Mouse (Mus musculus) heart, adult 18-20 months (tissue): ENCODE results near the gene Gm9732. TPM values are rescaled to one million over a fixed set of nuclear protein-coding genes. Genes with fewer than 3 reads are reported as not detected.
"Not testable (repeated sequence)": the region's sequence is repeated elsewhere in the genome, so short reads cannot be mapped to it uniquely, and the experiment has no call there.

ENCODE experiments used
- DNase-seq, 2 experiments: peaks; one replicate each; pipeline ENCODE4 v3.0.0; 2021 to 2022; ENCODE audit warnings: mixed read lengths in 1 of 2
- long read RNA-seq, 2 experiments: library from polyadenylated mRNA; stranded (forward); transcript quantifications; one replicate each; pipeline ENCODE4 v2.0.0; 2021
- total RNA-seq, 2 experiments: library from RNA; stranded (reverse); gene quantifications; 2 replicates each; pipeline ENCODE4 v1.2.3; 2021

Gm9732 gene
- not detected for total RNA-seq
- long read RNA-seq, experiment 1: 0 reads
- long read RNA-seq, experiment 2, partial matches to known transcripts: 0 of 1 reads
- long read RNA-seq, experiment 2, other reads (novel, unspliced or antisense): 1 of 1 reads

DNA sequence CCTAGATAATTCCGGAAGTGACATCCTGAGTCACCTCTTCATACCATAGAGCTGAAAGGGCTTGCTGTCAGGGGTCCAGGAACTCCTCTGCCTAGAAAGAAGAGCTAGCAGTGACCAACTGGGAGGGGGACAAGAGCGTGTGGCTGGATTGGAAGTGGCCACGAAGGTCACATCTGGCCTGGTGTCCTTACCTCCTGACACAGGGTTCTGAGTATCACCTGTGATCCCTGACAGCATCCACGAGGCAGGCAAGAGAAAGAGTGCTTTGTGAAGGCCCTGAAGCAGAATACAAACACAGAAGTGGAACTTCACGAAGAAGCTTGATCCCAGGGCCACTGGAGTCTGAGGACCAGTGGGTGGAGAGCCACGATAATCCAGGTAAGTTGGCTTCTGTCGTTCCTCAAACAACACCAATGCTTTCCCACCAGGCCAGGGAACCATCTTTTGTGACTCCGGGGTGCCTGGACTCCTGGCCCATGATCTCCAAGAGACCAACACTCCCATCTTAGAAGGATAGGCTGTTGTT, at the start of gene Gm9732:
TSS of gene Gm9732 (plus strand) at position 51 of the 526 bp plus-strand sequence.
- DNase-seq: not testable (repeated sequence)

DNA sequence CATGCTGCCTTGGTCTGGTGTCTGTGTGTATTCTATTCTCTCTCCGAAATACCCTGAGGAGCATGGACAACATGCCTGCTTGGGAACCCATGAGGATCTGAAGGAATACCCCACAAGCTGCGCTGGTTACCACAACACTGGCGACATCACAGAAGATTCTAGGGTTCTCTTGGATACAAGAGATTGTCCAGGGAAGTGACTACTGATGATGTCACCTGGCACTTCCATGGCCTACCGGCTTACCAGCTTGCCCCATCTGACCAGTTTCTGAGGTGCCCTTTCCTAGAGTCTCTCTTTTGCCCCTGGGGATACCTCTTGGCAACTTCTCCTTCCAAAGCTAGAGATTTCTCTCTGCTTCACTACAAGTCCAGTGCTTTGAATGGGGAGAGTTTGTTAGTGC, 39.6 kb upstream of the Gm9732 start, which contains the start of gene Gm8122:
TSS of gene Gm8122 (minus strand) at position 101 of the 400 bp plus-strand sequence.
- not testable (repeated sequence) for DNase-seq

DNA sequence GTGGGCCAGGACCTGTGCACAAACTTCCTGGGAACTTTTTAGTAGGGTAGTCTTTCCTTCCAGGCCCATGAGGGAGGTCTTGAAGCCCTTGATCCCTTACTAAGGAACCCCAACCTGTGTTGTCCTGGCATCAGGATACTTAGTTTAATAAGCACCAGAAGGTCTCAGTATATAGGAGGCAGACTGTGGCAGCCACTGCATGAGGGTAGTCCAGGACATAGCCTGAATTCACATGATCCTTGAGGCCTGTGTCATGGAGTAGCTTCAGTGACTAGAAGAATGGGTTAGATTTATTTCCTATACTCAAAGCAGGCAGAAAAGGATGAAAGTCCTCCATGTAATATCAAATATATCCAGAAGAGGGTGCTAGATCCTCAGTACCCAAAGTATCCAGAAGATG, 37.1 kb upstream of the Gm9732 start:
- DNase-seq: not testable (repeated sequence)

DNA sequence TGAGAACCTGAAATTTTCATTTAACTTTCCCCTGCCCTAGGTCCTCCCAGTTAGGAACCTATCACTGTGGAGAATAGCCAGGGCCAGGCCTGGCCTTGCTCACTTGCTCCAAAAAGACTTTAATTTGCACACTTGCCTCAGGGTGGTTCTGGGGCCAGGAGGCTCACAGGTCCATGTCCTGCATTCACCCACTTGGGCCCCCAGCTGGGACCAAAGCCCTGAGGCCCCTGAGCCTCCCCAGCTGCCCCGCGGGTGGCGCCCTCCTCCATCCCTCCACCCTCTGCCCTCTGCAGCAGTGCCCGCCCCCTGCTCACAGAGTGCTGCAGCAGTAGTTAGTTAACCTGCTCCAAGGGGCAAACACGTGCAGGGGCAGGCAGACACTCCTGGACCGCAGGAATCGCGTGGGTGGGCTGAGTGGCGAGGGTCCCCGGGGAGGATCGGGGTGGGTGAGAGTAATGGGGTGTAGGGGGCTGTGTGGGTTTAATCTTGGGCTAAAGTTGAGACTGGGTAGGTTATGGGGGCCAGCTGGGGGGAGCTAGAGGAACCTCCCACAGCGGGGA, 25.1 kb upstream of the Gm9732 start:
- not testable (repeated sequence) for DNase-seq

DNA sequence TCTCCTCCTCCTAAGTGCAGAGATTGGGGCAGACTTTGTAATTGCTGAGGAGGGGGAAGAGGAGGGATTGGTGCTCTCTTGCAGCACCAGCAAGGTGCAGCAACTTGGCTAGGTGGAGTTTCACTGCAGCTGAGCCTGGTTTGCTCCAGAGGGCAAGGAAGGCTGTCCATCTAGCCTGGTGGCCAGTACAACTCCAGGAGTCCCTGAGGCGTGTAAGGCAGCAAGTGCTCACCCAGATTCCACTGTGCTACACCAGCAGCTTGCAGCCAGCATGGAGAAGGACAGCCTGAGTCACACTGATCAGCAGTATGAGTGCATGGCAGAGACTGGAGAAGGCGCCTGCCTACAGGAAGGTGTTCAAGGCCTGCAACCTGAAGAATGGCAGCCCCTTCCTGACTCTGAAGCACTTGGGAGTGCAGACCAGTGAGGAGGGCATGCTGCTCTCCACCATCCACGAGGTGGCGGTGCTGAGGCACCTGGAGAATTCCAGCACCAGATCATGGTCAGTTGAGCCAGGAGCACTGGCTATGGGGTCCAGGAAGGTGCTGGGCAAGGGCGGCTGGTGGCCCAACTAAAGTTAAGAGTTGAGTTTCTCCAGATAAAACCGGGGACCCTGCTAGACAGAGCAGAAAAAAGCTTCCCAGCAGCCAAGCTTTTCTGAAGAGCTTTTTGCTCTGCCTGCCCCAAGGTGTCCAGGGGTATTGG, 24.1 kb upstream of the Gm9732 start:
- not testable (repeated sequence) for DNase-seq

DNA sequence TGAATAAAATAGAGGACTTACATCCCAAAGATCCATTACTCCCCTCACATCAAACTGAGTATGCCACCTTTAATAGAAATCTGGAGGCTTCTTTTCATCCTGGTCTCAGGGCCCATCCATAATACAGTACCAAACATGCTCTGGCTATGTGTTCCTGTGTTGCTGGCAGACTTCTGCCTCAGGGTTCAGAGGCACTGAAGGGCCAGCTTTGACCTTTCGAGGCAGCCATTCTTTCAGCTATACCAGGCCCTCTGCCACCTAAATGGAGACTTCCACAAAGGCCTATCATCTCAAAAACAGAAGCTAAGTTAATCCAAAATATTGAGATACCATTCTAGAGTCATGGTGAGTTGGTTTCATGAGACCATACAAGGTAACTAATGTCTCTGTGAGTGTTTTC, 18.3 kb upstream of the Gm9732 start:
- not testable (repeated sequence) for DNase-seq

DNA sequence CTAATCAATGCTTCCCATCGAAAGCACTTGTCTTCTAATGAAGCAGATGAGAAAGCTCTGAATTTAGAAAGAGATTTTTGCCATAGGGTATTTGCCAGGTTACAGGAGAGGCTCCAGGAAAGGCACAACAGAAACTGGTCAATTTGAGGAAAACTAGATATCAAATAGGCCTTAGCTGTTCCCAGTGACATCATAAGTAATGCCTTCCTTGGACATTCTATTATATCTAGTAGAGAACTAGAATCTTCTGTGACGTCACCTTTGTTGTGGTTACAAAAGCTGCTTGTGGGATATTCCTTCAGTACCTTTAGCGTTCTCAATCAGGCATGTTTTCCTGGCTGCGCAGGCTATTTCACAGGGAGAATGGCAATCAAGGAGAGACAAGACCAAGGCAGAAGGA, 16.5 kb upstream of the Gm9732 start, which contains the start of gene Gm8126:
TSS of gene Gm8126 (plus strand) at position 301 of the 400 bp plus-strand sequence.
- DNase-seq: not testable (repeated sequence)

DNA sequence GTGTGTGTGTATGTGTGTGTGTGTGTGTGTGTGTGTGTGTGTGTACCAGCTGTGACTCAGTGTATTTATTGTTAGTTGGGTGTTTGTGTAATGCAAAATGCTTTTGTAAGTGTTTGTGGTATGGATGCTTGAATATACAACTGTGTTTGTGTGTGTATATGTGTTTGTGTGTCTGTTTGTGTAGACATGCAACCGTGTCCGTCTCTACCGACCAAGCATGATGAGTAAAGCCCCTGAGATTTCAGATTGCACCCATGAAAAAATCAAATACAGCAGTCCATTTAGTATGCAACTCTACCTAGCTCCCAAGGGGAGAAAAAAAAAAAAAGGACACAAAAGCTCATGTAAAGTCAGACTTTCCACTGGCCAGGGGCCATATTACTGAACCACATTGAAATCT, 11.4 kb upstream of the Gm9732 start:
- DNase-seq: not testable (repeated sequence)

DNA sequence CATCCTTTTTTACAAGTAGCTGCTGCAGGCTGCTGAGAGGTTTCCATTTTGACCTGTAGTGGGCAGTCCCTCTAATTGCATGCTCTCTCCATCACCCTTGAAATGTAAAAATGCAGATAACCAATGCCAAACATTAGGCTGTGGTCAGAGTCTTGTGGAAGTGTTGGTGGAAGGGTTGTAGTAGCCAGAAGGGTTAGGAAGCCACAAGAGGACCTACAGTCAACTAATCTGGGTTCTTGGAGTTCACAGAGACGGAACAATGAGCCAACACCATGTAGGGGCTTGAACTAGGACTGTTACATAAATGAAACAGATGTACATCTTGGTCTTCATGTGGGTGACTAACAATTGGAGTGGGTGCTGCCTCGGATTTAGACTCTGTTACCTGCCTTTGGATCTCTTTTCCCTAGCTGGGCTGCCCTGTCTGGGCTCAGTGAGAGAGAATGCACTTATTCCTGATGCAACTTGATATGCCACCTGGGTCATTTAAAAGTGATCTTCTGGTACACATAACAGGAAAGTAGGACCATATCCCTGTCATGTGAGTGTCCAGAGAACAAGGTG, 6.2 kb upstream of the Gm9732 start:
- DNase-seq: not testable (repeated sequence)

DNA sequence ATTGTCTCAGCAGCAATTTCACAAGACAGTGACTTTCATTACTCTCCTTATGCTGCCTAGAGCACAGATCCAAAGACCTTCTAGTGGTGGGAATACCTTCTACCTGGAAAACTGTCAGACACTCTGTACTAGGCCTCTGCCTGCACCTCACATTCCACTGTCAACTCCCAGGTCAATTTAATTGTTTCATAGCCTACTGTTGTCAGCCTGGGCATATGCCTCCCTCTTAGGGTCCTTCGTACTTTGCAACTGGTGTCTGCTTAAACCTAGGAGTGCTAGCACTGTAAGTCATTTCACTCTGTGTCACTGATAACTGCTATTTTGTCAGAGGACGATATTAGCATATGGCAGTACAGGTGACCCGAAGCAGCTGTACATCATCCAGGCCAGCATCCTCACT, 5.6 kb upstream of the Gm9732 start:
- not testable (repeated sequence) for DNase-seq

DNA sequence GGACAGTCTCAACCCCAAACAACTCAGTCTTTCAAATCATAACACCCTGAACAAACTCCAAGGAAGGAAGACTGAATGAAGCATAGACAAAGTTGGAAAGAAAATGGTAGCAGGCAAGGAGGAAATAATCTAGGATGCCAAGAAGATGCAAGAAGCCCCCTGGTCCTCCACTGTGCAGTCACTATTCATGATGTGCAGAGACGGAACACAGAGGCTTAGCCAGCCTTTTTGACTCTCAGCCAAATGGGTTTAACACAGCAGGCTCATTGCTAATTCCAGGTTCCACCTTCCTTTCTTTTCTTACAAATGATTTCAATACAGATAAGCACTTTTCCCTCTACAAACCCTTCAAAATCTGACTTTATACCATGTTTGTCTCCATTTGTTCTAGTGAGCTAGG, 1.7 kb upstream of the Gm9732 start:
- DNase-seq: not testable (repeated sequence)

DNA sequence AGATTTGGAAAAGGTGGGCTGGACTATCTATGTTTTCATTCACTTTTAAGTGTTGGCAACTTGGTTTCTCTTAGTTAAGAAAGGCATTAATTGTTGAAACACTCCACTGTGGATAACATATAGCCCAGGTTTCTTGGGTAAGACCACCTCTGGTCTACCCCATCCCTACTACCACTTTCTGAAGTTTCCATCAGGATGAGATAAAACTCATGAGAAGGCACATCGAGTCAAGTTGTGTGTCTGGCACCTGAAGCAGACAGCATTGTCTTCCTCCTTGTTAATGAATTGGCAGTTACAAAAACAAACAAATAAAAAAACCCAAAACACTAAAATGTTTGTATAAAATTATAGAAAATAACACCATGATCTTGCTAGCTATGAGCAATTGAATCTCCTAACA, 916 bp downstream of the Gm9732 start:
- not testable (repeated sequence) for DNase-seq

DNA sequence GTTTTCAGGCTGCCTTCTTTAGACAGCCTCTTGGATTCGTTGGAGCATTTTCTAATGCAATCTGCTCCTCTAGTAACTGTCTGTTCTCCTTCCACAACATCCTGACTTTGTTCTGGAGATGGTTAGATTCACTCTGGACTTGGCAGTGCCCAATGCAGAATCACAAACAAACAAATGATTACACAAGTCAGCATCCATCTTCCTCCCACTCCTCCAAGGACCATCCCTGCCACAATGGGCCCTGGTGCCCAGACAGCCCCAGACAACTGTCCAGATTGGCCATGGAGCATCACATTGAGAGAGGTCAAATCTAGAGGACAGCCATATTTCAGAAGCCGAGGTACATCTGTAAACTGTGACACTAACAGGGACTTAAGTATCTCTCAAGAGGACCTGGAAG, 2.6 kb downstream of the Gm9732 start:
- DNase-seq: not testable (repeated sequence)

DNA sequence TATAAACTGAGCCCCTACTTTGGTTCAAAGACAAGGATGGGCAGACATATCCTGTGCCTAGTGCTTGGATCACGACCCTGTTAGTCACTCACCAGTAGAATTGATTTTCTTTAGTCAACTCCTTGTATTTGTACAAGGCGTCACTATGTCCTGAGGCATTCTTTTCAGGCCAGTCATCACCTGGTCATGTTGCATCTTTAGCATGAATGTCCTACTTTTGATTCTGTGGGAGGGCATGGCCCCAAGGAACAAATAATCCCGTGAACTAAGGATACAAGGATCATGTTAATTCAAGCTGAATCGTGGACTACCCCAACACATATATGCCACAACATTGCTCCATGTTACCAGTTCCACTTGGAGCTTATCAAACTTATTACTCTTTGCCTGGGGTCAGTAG, 3.3 kb downstream of the Gm9732 start:
- DNase-seq: not testable (repeated sequence)

DNA sequence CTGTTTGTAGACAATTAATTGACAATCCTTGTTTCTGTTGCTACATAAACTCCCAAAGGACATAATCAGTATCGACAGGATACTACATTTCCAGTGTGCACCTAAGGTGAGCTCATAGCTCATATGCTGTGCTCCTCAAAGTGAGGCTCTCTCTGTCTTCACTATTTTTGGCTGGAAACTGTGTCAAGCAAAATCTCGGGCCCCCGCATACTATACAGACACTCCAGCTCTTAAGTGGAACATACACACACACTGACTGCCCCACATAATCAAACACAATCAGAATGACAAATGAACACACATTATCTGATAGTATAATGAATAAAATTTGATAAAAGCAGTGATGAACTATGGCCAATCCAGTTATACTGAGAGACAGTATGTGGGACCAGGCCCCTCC, 3.8 kb downstream of the Gm9732 start:
- DNase-seq: not testable (repeated sequence)

DNA sequence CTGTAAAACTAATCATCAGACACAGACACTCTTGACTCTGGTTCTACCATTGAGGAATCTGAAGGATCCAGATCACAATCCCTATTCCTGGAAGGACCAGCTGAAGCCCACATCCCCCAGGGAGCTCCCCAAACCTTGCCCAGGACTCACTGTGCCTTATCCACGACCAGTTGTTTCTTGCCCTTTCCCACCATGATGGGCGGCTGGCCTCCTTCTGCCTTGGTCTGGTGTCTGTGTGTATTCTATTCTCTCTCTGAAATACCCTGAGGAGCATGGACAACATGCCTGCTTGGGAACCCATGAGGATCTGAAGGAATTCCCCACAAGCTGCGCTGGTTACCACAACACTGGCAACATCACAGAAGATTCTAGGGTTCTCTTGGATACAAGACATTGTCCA, 18.7 kb downstream of the Gm9732 start, which contains the start of gene Gm8127:
TSS of gene Gm8127 (minus strand) at position 330 of the 400 bp plus-strand sequence.
- DNase-seq: not testable (repeated sequence)

DNA sequence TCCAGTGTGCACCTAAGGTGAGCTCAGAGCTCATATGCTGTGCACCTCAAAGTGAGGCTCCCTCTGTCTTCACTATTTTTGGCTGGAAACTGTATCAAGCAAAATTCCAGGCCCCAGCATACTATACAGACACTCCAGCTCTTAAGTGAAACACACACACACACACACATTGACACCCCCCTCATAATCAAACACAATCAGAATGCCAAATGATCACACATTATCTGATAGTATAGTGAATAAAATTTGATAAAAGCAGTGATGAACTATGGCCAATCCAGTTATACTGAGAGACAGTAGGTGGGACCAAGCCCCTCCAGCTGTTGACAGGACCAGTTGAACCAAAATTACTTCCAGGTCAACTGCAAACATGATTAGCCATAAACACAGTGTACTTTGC, 44.7 kb downstream of the Gm9732 start:
- DNase-seq: not testable (repeated sequence)

DNA sequence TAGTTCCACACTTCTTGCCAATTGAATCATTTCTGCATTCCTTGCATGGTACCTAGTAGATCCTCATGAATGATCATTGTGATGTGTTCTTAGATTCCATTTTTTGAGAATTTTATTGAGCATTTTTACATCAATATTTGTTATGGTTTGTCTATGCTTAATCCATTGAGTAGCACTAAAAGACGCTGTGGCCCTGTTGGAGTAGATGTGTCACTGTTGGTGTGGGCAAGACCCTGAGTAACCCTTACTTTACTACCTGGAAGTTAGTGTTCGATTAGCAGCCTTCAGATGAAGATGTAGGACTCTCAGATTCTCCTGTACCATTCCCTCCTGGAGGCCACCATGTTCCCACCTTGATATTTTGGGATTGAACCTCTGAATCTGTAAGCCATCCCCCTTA, 53.8 kb downstream of the Gm9732 start:
- not testable (repeated sequence) for DNase-seq

DNA sequence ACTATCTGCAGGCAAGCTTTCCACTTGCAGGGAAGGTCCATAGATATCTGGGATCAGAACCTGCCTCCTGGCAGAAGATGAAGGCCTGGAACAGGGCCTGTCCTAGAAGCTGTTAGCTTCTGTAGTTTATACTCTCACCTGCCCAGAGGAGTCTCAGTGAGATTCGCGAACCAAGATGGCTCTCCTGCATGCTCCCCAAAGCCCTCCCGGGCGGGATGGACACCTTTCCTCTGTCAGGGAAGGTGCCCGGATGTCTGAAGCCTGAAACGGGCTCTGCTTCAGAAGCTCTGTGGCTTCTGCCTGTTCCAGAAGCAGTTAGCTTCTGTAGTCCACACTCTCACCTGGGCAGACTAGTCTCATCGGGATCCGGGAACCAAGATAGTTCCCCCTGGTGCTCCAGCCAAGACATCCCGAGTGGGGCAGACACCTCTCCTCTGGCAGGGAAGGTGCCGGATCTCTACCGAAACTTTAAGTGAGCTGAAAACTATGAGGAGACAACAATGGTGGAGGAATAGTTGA, 56.6 kb downstream of the Gm9732 start:
- DNase-seq: not testable (repeated sequence)

DNA sequence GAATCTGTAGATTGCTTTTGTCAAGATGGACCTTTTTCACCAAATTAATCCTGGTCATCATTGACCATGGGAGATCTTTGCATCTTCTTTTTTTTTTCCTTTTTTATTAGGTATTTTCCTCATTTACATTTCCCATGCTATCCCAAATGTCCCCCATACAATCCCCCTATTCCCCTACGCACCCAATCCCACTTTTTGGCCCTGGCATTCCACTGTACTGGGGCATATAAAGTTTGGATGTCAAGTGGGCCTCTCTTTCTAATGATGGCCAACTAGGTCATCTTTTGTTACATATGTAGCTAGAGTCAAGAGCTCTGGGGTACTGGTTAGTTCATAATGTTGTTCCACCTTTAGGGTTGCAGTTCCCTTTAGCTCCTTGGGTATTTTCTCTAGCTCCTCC, 62.8 kb downstream of the Gm9732 start:
- not testable (repeated sequence) for DNase-seq

DNA sequence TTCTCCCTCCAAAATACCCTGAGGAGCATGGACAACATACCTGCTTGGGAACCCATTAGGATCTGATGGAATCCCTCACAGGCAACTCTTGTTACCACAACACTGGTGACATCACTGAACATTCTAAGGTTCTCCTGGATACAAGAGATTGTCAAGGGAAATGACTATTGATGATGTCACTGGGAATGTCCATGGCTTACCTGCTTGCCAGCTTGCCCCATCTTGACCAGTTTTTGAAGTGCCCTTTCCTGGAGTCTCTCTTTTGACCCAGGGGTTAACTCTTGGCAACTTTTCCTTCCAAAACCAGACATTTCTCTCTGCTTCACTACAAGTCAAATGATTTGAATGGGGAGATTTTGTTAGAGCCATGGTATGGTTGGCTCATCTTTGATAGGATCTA, 72.9 kb downstream of the Gm9732 start, which contains the start of gene 1700001F09Rik:
TSS of gene 1700001F09Rik (minus strand) at position 101 of the 400 bp plus-strand sequence.
- not testable (repeated sequence) for DNase-seq

DNA sequence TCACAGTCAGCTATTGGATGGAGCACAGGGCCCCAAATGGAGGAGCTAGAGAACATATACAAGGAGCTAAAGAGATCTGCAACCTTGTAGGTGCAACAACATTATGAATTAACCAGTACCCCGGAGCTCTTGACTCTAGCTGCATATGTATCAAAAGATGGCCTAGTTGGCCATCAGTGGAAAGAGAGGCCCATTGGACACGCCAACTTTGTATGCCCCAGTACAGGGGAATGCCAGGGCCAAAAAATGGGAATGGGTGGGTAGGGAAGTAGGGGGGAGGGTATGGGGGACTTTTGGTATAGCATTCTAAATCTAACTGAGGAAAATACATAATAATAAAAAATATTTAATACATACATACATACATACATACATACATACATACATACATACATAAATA, 78.1 kb downstream of the Gm9732 start:
- DNase-seq: not testable (repeated sequence)
